Mouse (Mus musculus) liver (tissue): Measurements from ENCODE around the gene Med19.
"Not testable (repeated sequence)": the region's sequence is repeated elsewhere in the genome, so short reads cannot be mapped to it uniquely, and the experiment has no call there.

Experiments used
- DNase-seq: peaks from one replicate; pipeline ENCODE4 v3.0.0-alpha.2; 2020; ENCODE audit warnings: mixed read lengths

The Med19 gene

DNA sequence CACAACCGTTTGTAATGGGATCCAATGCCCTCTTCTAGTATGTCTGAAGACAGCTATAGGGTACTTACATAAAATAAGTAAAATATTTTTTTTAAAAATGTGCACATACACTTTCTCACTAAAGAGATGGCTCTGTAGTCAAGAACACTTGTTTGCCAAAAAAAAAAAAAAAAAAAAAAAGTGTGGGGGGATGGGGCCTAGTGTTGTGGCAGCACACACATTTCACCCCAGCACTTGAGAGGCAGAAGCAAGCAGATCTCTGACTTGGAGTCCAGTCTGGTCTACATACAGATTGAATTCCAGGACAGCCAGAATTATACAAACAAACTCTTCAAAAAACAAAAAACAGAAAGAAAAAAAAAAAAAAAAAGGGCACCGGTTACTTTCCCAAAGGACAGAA lies 42.5 kb downstream of the Med19 start:
- DNase-seq: no peak

DNA sequence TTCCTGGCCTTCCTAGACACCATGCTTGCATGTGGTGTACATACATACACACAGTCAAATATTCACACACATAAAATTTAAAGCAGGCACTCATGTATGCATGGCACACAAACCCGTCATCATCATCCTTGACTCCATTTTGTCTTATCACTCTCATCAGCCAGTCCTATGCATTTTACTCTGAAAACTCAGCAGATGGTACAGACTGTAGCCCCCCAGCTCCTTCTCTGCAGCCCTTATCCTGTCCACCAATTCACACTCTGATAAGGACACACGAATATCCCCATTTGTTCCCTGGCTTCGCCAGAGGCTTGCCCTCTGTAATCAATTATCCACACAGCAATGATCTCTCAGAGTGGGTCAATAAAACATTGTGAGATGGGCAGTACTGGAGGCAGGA lies 43.0 kb downstream of the Med19 start:
- DNase-seq: no peak

DNA sequence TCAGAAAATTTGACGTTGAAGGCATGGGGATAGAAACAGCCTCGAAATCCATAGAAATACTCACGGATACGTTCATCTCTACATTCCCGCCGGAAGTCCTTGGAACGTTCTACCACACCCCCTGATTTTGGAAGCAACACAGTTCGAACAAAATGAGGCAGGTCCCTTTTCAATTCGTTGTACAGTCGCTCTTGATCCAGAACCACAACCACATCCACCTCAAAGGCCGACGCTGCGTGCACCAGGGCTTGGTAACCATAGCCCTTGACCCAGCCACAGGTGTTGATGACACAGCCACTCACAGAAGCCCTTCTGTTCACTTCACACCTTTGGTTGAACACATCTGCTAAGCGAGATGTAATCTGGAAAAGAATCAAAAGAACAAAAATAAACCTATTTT lies 45.7 kb downstream of the Med19 start:
- no peak for DNase-seq

DNA sequence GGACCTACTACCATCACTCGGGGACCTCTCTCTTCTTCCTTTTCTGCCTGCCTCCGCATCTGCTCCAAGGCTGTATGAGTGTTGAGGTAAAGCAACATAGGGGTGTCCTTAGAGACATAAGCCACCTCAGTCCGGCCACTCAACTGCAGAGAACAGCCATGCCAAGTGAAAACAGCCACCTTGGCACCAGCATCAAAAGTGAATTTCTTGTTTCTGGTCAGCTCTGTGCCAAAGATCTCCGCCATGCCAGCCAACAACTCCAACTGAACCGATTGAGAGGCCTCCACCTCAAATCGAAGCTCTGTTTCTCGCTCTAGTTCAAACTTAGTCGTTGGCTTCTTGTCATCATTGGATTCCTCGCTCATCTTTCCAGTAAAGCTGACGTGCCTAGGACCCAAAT lies 47.6 kb downstream of the Med19 start:
- no peak for DNase-seq

DNA sequence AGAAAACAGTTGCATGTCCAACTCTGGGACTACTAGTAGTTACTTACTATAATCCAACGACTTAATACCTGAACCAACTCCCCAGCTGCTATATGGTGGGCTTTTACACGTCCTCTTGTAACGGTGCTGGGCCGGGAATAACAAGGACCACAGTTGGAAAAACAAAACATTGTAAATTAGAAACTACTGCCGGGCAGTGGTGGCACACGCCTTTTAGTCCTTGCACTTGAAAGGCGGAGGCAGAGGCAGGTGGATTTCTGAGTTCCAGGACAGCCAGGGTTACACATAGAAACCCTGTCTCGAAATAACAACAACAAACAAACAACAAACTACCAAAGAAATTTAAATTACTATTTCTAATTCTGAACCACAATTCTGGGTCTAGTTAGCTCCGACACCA lies 48.5 kb downstream of the Med19 start:
- DNase-seq: no peak

DNA sequence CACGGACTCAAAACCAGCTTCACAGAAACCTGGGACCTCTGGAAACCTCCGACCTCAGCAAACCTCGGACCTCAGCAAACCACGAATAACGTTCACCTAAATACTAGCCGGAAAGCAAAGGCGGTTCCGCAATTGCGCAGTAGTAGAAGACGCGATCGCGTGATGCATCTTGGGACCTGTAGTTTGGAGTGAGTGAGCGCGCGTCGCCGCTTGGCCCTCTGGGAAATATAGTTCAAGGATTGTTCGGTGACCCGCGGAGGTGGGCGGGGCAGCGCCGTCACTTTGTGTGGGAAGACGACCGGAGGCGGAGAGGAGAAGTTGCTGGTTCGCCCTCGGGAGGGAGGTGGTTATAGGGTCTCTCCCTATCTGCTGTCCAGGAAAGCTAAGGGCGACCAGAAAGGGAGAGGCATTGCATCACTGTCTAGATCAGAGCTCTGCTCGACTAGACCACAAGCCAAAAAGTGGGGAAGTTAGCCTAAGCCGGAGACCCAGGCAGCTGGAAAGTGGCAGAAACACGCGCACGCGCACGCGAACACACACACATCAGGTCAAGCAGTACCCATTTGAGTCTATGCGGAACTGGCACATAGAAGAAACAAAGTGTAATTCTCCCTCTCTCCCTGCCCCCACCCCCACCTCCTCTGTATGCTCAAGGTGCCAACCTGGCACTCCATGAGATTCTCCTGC lies 49.1 kb downstream of the Med19 start, which contains the start of gene Clp1:
Gene Clp1 (minus strand): TSS at position 179 of the 687 bp plus-strand sequence.
- peak; percentile 98 for DNase-seq

DNA sequence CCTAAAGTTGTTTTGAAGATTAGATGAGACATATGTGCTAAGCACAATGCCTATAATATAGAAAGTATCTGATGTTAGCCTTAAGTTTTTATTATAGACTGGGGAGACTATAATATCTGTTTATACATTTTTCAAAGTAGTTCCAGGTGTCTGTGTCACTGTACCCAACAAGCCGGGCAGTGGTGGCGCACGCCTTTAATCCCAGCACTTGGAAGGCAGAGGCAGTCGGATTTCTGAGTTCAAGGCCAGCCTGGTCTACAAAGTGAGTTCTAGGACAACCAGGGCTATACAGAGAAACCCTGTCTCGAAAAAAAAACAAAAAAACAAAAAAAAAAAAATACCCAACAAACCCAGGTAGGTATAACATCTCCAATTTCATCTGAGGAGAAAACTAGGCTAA lies 50.0 kb downstream of the Med19 start:
- not testable (repeated sequence) for DNase-seq

DNA sequence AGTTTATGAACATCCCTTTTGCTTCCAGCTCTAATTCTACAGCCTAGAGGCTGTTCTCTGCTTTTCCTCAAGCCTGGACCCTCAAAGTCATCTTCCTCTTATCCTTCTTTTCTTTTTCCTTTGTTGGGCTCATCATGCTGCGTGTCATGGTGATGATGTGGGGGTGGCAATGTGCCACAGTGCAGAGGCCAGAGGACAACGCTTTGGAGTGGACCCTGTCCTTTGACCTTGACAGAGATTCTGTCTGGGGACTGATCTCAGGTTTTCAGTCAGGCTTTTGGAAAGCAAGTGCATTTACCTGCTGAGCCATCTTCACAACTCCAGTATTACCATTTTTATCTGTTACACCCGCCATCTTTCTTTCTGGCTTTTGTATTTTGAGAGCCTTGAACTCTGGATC lies 53.0 kb downstream of the Med19 start:
- no peak for DNase-seq

DNA sequence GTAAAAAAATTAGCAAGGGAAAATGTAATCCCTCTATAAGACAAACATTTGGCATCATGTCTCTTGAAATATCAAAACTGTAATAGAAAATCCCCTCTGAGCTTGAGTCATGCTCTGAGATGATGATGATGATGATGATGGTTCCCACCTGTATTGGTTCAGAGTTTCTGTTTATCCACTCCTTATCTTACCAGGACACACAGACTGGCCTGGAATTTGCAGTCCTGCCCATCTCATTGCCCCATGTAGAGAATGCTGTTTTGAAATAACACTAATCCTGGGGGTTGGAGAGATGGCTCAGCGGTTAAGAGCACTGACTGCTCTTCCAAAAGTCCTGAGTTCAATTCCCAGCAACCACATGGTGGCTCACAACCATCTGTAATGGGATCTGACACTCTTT lies 54.2 kb downstream of the Med19 start:
- peak; percentile 51 for DNase-seq

DNA sequence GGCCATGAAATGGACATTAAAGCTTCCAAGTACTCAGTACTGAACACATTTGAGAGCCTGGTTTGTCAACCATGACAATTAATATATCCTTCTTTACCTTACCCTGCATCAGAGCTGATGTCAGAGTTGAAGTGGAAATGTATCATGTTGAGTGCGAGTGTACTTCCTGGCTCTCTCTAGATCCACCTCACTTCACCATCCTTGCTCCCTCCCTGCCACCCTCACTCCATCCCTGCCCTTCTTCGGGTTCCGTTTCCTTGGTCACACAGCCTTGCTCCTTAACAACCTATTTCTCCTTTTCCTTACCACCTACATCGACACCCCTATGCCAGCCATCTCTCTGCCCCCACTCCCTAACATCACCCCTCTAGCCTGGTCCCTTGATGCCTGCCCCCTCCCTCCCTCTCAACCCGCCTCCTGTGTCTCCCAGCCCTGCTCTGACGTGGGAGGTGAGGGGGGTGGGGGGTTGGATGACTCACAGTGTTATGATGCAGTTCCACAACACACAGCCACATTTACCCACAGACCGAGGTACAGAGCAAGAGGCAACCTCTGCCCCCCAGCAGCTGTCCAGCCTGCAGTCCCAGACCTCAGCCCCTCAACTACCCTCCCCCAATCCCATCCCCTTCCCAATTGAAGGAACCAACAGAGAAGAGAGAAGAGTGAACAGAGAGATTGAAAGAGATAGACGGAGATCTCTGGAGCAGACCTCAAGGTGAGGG lies 55.5 kb downstream of the Med19 start, which contains the start of gene Ypel4:
Gene Ypel4 (plus strand): TSS at position 480 of the 722 bp plus-strand sequence.
- peak; percentile 88 for DNase-seq

DNA sequence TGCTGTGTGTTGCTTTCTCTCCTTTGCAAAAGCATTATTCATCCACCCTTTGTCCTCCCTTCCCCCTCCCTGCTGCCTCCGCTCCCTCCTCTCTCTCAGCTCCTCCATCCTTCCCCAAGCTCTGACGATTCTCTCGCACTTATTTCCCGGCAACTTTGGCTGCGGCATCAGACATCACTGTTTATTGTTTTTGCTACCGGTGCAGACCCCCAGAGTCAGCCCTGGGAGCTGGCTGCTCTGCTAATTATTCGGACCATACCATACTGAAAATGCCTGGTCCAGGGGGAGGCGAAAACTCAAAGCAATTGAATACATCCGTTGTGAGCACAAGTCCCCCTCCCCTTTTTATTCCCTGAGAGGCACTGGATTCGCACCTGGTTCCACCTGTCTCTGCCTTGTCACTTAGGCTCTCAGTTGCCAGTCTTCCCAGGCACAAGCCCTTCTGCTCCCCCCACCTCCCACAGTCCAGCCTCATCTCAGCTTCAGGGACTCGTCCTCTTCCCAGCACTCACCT lies 56.2 kb downstream of the Med19 start:
- DNase-seq: peak; percentile 51

DNA sequence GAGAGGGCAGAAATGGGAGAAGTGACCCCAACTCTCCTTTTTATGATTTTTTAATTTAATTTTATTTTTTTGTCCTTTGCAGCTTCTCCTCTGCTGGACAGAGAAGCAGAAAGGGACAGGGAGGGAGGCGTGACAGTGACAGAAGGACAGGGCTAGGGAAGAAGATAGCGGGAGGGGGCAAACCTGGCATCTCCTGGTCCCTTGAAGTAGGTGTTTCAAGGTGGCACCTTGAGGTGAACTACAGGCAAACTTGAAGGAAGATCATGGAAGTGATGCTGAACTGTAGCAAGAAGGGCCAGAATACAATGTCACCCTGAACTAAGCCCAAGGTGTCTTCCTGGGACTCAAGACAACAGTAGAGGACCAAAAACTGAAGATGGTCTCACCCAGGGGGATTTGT lies 56.7 kb downstream of the Med19 start:
- DNase-seq: peak; percentile 60

DNA sequence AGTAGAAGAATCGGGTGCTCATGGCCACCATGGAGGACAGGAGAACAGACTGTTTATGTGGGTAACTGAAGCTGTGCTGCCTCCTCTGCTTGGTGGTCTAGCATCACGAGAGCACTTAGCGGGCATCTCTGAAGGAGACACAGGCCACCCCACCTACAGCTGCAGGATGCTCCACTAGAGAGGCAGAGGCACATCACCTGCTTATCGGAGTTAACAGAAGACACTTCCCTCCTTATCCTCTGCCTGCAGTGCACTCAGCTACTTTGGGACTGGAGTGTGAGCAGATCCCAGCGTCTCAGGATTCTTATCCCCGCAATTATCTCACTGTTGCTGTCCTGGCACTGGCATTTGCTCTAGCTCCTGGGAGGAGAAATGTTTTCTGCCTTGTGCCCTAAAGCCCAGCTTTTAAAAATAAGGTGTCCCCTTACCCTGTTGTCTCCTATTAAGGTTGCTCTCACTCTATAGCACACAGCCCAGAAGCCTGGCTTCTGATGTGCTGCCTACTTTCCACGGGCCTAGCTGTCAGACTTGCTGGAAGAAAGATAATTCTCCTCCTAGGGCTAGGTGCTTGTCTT lies 57.2 kb downstream of the Med19 start:
- DNase-seq: peak; percentile 89

DNA sequence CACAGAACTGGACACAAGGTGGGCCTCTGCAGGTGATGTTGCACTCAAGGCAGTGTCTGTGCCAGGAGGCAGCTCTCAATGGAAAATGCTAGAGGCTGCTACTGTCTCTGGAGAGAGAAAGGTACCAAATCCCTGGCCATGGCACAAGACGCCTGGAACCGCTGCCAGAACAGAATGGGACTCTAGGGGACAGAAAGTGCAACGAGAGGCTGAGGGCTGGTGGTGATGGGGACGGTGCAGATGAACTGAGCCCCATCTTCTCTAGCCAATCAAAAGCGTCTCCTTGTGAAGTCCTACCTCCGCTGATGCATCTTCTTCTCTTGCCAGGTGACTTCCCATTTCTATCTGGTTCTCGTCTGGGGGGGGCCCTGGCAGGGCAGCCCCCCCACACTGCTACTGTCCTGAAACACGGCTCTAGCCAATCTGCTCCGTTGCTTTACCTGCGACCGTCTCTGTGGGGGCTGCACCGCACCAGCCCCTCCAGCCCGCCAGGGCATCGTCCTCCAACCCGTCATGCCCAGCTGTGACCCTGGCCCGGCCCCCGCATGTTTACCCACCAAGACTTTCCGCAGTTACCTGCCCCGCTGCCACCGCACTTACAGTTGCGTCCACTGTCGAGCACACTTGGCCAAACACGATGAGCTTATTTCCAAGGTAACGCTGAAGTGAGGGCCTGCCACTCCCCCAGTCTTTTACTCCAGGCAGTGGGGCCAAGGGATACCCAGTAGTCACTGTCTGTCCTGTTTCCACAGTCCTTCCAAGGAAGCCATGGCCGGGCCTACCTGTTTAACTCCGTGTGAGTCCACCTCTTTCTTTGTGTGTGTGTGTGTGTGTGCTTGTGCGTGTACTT lies 58.3 kb downstream of the Med19 start:
- DNase-seq: peak; percentile 45

DNA sequence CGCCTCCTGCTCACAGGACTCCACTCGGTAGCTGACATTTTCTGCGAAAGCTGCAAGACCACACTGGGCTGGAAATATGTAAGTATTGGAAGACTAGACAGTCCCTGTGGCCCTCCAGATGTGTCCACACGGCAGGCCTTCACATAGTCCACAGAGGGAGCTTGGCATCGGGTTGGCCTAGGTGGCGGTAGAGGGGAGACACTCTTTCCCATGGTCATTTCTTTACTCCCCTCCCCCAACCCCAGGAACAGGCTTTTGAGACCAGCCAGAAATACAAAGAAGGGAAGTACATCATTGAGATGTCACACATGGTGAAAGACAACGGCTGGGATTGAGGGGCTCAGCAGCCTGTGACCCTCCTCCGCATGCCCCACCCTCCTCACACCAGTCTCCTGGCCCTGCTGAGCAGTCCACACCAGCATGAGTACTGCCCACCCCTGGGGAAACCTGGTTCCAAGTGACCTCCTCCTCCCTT lies 59.3 kb downstream of the Med19 start:
- DNase-seq: peak; percentile 52
